In the genomic region with DNA sequence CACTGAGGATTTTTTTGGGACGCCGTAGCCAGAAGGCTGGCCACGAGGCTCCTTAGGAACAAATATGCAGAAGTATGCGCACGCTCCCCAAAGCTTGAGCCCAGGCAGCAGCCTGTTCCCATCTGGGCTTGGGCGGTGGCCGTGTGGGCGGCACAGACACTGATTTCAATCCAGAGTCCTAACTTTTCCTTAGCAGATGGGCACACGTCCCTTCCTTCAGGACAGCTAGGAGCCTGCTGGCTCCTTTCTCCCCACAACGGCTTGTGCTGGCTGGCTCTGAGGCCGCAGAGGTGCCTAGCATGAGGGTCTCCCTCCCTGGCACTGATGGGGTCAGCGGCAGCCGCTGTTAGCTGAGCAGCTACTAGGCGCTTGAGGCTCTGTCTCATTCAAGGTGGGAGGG, we compare ENCODE assay signal across 14 mouse cellular contexts. TPM values are rescaled to one million over a fixed set of nuclear protein-coding genes. Genes with fewer than 3 reads are reported as not detected.
A peak's percentile ranks its signal among the peaks of the same experiment; 100 is the strongest.
DNase-seq lines count a peak whose midpoint lies in the region; ATAC-seq and TF ChIP-seq lines count a peak whose summit lies in the region.
"Had no signal": no experiment of that assay in that cellular context is flagged by ENCODE, and none has a peak within 500 bp of the region (broad histone marks: within the 10 kb centered on the region; RNA-seq: fewer than 3 reads in every experiment).

No protein-coding gene starts in this region.

- TF ChIP-seq CTCF in layer of hippocampus, adult 2 months (conservative IDR thresholded peaks at IDR 0.05), result no peak

- peak; percentile 77 for DNase-seq in left cerebral cortex, adult 11 months (ENCODE audit: low spot score)
- DNase-seq in left cerebral cortex, postnatal 4 days, result no peak
- DNase-seq in layer of hippocampus, adult 2 months (ENCODE audit: low spot score in 2 of 2), result peak; percentile 61 to 63
- peak; percentile 51 to 91 for DNase-seq in left cerebral cortex, adult 9 months (ENCODE audit: low spot score in 2 of 2)
- peak; percentile 86 to 91 for DNase-seq in right cerebral cortex, postnatal 36 days (ENCODE audit: low spot score in 2 of 2)
- no peak for DNase-seq in adrenal gland, adult 18-20 months (ENCODE audit: low spot score in 2 of 2)
- DNase-seq in heart, postnatal 14 days, result no peak
- DNase-seq: cerebellum, postnatal 25 days; gastrocnemius, postnatal 10 days; lung, adult 18-20 months had no signal

- no peak overlapping the region for H3K27ac ChIP-seq in layer of hippocampus, adult 2 months
- H3K27ac ChIP-seq: embryonic facial prominence, embryonic 15.5 days; heart, embryonic 15.5 days had no signal

- no peak overlapping the region for H3K4me3 ChIP-seq in layer of hippocampus, adult 2 months
- H3K4me3 ChIP-seq: embryonic facial prominence, embryonic 15.5 days; heart, embryonic 15.5 days had no signal

- intact Hi-C loops in left cerebral cortex, postnatal 4 days (cut with DNase I), result loop anchor here (10.0 kb wide), 1 partner anchor 163 kb away; a partner anchor contains a TSS
- intact Hi-C loops in heart, postnatal 14 days (cut with DNase I), result loop anchor here (5.0 kb wide), 1 partner anchor 195 kb away; no protein-coding TSS in a partner anchor

- ATAC-seq in monocyte, adult 5-6 weeks (replicated peaks; ENCODE audit: insufficient number of reproducible peaks, low FRiP score, low TSS enrichment, poor library complexity, severe bottlenecking), result no peak
- ATAC-seq: hindbrain, embryonic 16.5 days had no signal

RNA-seq across cellular contexts. Expression of a gene that starts 43.5 kb away (rescaled TPM):
- 10 to 100 TPM; 19.4 to 19.9 TPM for total RNA-seq in left cerebral cortex, postnatal 4 days (2021)
- total RNA-seq in layer of hippocampus, adult 2 months (2021), result 1 to 10 TPM; 8.3 to 8.8 TPM
- total RNA-seq in adrenal gland, adult 18-20 months (2021), result 1 to 10 TPM; 5.1 to 5.4 TPM
- 10 to 100 TPM; 13.2 to 13.6 TPM for total RNA-seq in heart, postnatal 14 days (2021)
- total RNA-seq in monocyte, adult 5-6 weeks (2017), result 1.6 to 2.0 TPM (median 1.6 TPM) in 3 replicates

RNA-seq across cellular contexts. Expression of a gene that starts 54.8 kb away (rescaled TPM):
- total RNA-seq in left cerebral cortex, postnatal 4 days (2021), result 10 to 100 TPM; 13.3 to 13.4 TPM
- total RNA-seq in layer of hippocampus, adult 2 months (2021), result 10 to 100 TPM; 19.9 to 21.6 TPM
- total RNA-seq in adrenal gland, adult 18-20 months (2021), result 10 to 100 TPM; 28.4 to 29.6 TPM
- 10 to 100 TPM; 31.8 to 33.6 TPM for total RNA-seq in heart, postnatal 14 days (2021)
- total RNA-seq in monocyte, adult 5-6 weeks (2017), result 37.3 to 51.6 TPM (median 46.2 TPM) in 3 replicates

Comparison
In these comparisons a context has a peak if more than half of its experiments do, and no peak if none do; other contexts are left out.
1. DNase-seq: peak in left cerebral cortex, adult 11 months (single experiment), layer of hippocampus, adult 2 months (2 of 2), left cerebral cortex, adult 9 months (2 of 2) and right cerebral cortex, postnatal 36 days (2 of 2); none in left cerebral cortex, postnatal 4 days (single experiment), adrenal gland, adult 18-20 months (0 of 2) and heart, postnatal 14 days (0 of 2).